Comparison of ENCODE assay signal across 9 mouse cellular contexts in genomic region chr3:37271209-37271608, GRCm38 (mm10). TPM values are rescaled to one million over a fixed set of nuclear protein-coding genes. Genes with fewer than 3 reads are reported as not detected.
DNase-seq lines count a peak whose midpoint lies in the region; ATAC-seq lines count a peak whose summit lies in the region.
"Had no signal": no experiment of that assay in that cellular context is flagged by ENCODE, and none has a peak within 500 bp of the region (broad histone marks: within the 10 kb centered on the region; RNA-seq: fewer than 3 reads in every experiment).

No protein-coding gene starts in this region.

- no peak overlapping the region for H3K4me2 ChIP-seq in embryonic facial prominence, embryonic 11.5 days (ENCODE audit: low read depth, low read length)
- no peak overlapping the region for H3K4me2 ChIP-seq in limb, embryonic 11.5 days (ENCODE audit: low read depth, severe bottlenecking)

- no peaks in the 10 kb centered on the region for H3K27me3 ChIP-seq in embryonic facial prominence, embryonic 11.5 days (ENCODE audit: control insufficient read depth, insufficient read depth, low read length)
- H3K27me3 ChIP-seq in limb, embryonic 11.5 days (ENCODE audit: control insufficient read depth, insufficient read depth, low read length) = no peaks in the 10 kb centered on the region

- no peak overlapping the region for H3K4me3 ChIP-seq in embryonic facial prominence, embryonic 11.5 days (ENCODE audit: low read depth, low read length)
- H3K4me3 ChIP-seq in limb, embryonic 11.5 days (ENCODE audit: low read depth, low read length) = no peak overlapping the region

- H3K4me1 ChIP-seq in embryonic facial prominence, embryonic 11.5 days (ENCODE audit: control insufficient read depth, insufficient read depth, low read length) = no peaks in the 10 kb centered on the region
- no peaks in the 10 kb centered on the region for H3K4me1 ChIP-seq in limb, embryonic 11.5 days (ENCODE audit: control insufficient read depth, insufficient read depth, low read length)

- H3K36me3 ChIP-seq in embryonic facial prominence, embryonic 11.5 days (replicated peaks; ENCODE audit: control insufficient read depth, insufficient read depth, low read depth, low read length) = no peaks in the 10 kb centered on the region
- H3K36me3 ChIP-seq in limb, embryonic 11.5 days (ENCODE audit: control insufficient read depth, insufficient read depth, low read length) = no peaks in the 10 kb centered on the region

- H3K27ac ChIP-seq in embryonic facial prominence, embryonic 11.5 days (replicated peaks; ENCODE audit: low read depth, low read length) = no peak overlapping the region
- no peak overlapping the region for H3K27ac ChIP-seq in limb, embryonic 11.5 days (replicated peaks; ENCODE audit: low read depth, low read length)

- no peak overlapping the region for H3K9ac ChIP-seq in embryonic facial prominence, embryonic 11.5 days (replicated peaks; ENCODE audit: low read length)
- no peak overlapping the region for H3K9ac ChIP-seq in limb, embryonic 11.5 days (ENCODE audit: low read length)

- WGBS in embryonic facial prominence, embryonic 11.5 days = 8% methylated on average over 1 of the region's 1 CpGs
- 0% methylated on average over 1 of the region's 1 CpGs for WGBS in limb, embryonic 11.5 days

- no peaks in the 10 kb centered on the region for H3K9me3 ChIP-seq in embryonic facial prominence, embryonic 11.5 days (replicated peaks; ENCODE audit: control insufficient read depth, low read length)
- H3K9me3 ChIP-seq in limb, embryonic 11.5 days (ENCODE audit: control insufficient read depth, low read length) = no peaks in the 10 kb centered on the region

- peak; percentile 66; the same call in 1 of the 2 replicates for ATAC-seq in cerebellum, adult (ENCODE audit: insufficient number of reproducible peaks, low FRiP score, low TSS enrichment)
- no peak for ATAC-seq in embryonic facial prominence, embryonic 11.5 days (replicated peaks; ENCODE audit: insufficient number of reproducible peaks, low FRiP score, low TSS enrichment, low read depth)
- ATAC-seq in limb, embryonic 11.5 days (ENCODE audit: insufficient number of reproducible peaks, low FRiP score, low TSS enrichment, low read depth) = no peak

- DNase-seq in cerebellum, adult 11-12 months = no peak
- peak; percentile 38 for DNase-seq in urinary bladder, postnatal 25 days (ENCODE audit: low spot score)
- no peak for DNase-seq in urinary bladder, postnatal 10 days (ENCODE audit: low spot score)
- peak; percentile 76 for DNase-seq in embryonic facial prominence, embryonic 11.5 days (ENCODE audit: low spot score)
- peak; percentile 74 for DNase-seq in induced T-regulatory cell, adult 2 months (ENCODE audit: low read depth)
- DNase-seq in limb, embryonic 11.5 days (ENCODE audit: low spot score) = peak; percentile 56
- peak; percentile 78 to 83 for DNase-seq in right cerebral cortex, adult 2 months (ENCODE audit: low spot score in 2 of 2)

RNA-seq across cellular contexts. Expression of gene Il21, which starts 38.8 kb away (rescaled TPM):
- polyA plus RNA-seq in embryonic facial prominence, embryonic 11.5 days (2014; fragmentation: Nextera tagmentation; extraction: Ambion mirVana) = not detected in 2 replicates
- not detected in 2 replicates for polyA plus RNA-seq in limb, embryonic 11.5 days (2014; fragmentation: Nextera tagmentation; extraction: Ambion mirVana)
- polyA plus RNA-seq: liver, embryonic 16.5 days had no signal

RNA-seq across cellular contexts. Expression of gene Bbs12, which starts 41.1 kb away (rescaled TPM):
- 10.7 and 11.6 TPM in 2 replicates for polyA plus RNA-seq in embryonic facial prominence, embryonic 11.5 days (2014; fragmentation: Nextera tagmentation; extraction: Ambion mirVana)
- polyA plus RNA-seq in limb, embryonic 11.5 days (2014; fragmentation: Nextera tagmentation; extraction: Ambion mirVana) = 8.6 and 11.8 TPM in 2 replicates

RNA-seq across cellular contexts. Expression of gene Cetn4, which starts 41.3 kb away (rescaled TPM):
- polyA plus RNA-seq in embryonic facial prominence, embryonic 11.5 days (2014; fragmentation: Nextera tagmentation; extraction: Ambion mirVana) = 1.8 and 2.2 TPM in 2 replicates
- polyA plus RNA-seq in limb, embryonic 11.5 days (2014; fragmentation: Nextera tagmentation; extraction: Ambion mirVana) = 2.0 and 2.8 TPM in 2 replicates

Comparison
In these comparisons a context has a peak if more than half of its experiments do, and no peak if none do; other contexts are left out.
1. DNase-seq: peak in urinary bladder, postnatal 25 days (single experiment), embryonic facial prominence, embryonic 11.5 days (single experiment), induced T-regulatory cell, adult 2 months (single experiment), limb, embryonic 11.5 days (single experiment) and right cerebral cortex, adult 2 months (2 of 2); none in cerebellum, adult 11-12 months (single experiment) and urinary bladder, postnatal 10 days (single experiment).